Mouse (Mus musculus): ENCODE measurements around the gene Nr1h2. TPM values are rescaled to one million over a fixed set of nuclear protein-coding genes. Genes with fewer than 3 reads are reported as not detected.

The Nr1h2 gene
- polyA plus RNA-seq, 1 experiment = 79.7 TPM

DNA sequence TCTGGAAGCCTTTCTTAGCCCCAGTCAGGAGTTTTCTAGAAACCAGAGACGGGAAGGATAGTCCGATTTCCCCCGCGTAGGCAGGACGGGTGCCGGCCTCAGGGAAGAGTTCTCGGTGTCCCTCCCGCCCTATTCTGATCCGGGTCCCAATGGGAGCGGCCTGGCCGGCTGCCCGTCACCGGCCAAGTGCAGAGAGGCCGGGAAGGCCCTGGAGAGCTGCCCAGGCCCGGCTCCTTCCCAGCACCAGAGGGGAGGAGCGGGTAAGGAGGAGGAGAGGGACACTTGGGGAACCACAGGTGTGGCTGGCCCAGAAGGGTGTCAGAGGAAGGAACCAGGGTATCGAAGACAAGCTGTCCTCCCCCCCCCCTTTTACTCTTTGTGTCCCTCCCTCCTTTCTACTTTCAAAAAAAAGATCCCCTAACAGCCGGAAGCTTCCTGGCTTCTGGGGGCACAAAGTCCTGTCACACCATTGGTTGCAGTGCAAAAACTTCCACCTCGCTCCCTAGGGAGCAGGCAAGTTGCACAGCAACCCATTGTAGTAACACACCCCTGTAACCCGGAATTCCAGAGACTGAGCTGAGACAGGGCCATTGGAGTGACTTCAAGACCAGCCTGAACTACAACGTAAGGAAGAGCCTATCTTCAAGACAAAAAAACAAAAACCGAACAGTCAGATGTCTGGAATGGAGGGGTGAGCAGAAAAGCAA, 28.5 kb downstream of the Nr1h2 start:
- peak; percentile 69 for DNase-seq (ENCODE audit: low read depth)
- TF ChIP-seq CTCF (IDR thresholded peaks at IDR 0.05; ENCODE audit: borderline replicate concordance, extremely low read depth, insufficient read depth, insufficient read length) (no peak), POLR2A (IDR thresholded peaks at IDR 0.05; ENCODE audit: borderline replicate concordance, extremely low read depth, insufficient read depth, insufficient read length, poor library complexity, severe bottlenecking) (no peak)

DNA sequence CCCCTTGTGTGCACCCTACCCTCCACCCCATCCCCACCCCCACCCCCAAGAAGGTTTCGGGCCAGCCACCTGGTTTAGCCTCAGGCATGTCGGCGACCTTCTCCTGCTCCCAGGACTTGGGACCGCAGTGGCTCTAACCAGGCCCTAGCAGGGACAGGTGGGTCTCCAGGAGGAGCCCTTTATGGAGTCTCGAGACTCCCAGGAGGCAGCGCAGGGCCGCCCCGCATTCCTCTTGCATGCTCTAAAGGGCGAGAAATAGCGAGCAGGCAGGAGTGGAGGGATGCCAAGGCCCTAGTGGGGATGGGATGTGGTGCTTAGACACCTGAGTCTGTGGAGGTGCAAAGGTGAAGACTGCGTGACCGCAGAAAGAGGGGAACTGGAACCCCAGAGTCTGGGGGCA, 29.2 kb downstream of the Nr1h2 start, which contains the start of gene Mybpc2:
Gene Mybpc2 (minus strand): TSS at position 155 of the 400 bp plus-strand sequence.
- TF ChIP-seq POLR2A (IDR thresholded peaks at IDR 0.05; ENCODE audit: borderline replicate concordance, extremely low read depth, insufficient read depth, insufficient read length, poor library complexity, severe bottlenecking) (no peak), CTCF (IDR thresholded peaks at IDR 0.05; ENCODE audit: borderline replicate concordance, extremely low read depth, insufficient read depth, insufficient read length) (no peak)
- peak; percentile 7 for DNase-seq (ENCODE audit: low read depth)

GRCm38 (mm10) chr7:44523056-44523455, 30.7 kb downstream of the Nr1h2 start:
- DNase-seq (ENCODE audit: low read depth) = no peak
- no peak for TF ChIP-seq POLR2A (IDR thresholded peaks at IDR 0.05; ENCODE audit: borderline replicate concordance, extremely low read depth, insufficient read depth, insufficient read length, poor library complexity, severe bottlenecking)
- TF ChIP-seq CTCF (IDR thresholded peaks at IDR 0.05; ENCODE audit: borderline replicate concordance, extremely low read depth, insufficient read depth, insufficient read length) = no peak

- TF ChIP-seq CTCF (IDR thresholded peaks at IDR 0.05; ENCODE audit: borderline replicate concordance, extremely low read depth, insufficient read depth, insufficient read length) (peak; percentile 74), POLR2A (IDR thresholded peaks at IDR 0.05; ENCODE audit: borderline replicate concordance, extremely low read depth, insufficient read depth, insufficient read length, poor library complexity, severe bottlenecking) (no peak)
- peak; percentile 67 for DNase-seq (ENCODE audit: low read depth)
These were observed 32.0 kb downstream of the Nr1h2 start for GRCm38 (mm10) chr7:44521710-44522109.

DNA sequence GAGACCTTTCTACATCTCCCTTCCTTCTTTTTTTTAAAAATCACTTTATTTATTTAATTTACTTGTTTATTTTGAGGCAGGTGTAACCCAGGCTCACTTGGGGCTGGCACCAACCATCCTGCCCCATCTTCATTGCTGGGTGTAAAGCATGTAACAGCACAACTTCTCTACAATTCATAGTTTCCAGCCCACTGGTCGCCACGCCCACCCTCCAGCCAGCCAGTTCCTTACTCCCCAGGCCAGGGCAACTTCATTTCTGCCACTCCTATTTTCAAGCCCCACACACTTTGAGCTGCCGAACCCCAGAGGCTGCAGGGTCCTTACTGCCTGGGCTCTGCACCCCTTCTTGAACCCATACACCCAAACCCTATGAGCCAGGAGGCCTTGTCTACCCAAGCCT, 32.8 kb downstream of the Nr1h2 start:
- no peak for DNase-seq (ENCODE audit: low read depth)
- TF ChIP-seq POLR2A (IDR thresholded peaks at IDR 0.05; ENCODE audit: borderline replicate concordance, extremely low read depth, insufficient read depth, insufficient read length, poor library complexity, severe bottlenecking) = no peak
- TF ChIP-seq CTCF (IDR thresholded peaks at IDR 0.05; ENCODE audit: borderline replicate concordance, extremely low read depth, insufficient read depth, insufficient read length) = no peak

GRCm38 (mm10) chr7:44519240-44519913, 34.4 kb downstream of the Nr1h2 start:
- no peak for DNase-seq (ENCODE audit: low read depth)
- TF ChIP-seq CTCF (IDR thresholded peaks at IDR 0.05; ENCODE audit: borderline replicate concordance, extremely low read depth, insufficient read depth, insufficient read length) = peak; percentile 36; the same call in 1 of the 2 replicates
- TF ChIP-seq POLR2A (IDR thresholded peaks at IDR 0.05; ENCODE audit: borderline replicate concordance, extremely low read depth, insufficient read depth, insufficient read length, poor library complexity, severe bottlenecking) = no peak

DNA sequence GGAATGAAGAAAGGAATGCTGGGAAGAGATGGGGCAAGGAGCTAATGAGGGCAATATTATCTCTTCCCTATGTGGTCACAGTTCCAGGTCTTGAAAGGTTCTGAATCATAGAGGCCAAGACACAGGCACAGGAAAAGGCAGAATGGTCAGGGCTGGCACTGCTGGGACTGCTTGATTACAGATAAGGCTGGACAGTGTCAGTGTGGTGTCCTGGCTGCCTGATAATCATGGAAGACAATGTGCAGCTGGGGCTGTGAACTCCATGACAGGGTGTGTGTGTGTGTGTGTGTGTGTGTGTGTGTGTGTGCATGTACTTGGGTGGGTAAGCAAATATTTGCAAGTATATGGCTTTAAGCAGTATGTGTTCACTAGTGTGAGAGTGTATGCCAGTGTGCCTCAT, 46.3 kb downstream of the Nr1h2 start:
- no peak for DNase-seq (ENCODE audit: low read depth)
- TF ChIP-seq POLR2A (IDR thresholded peaks at IDR 0.05; ENCODE audit: borderline replicate concordance, extremely low read depth, insufficient read depth, insufficient read length, poor library complexity, severe bottlenecking) (no peak), CTCF (IDR thresholded peaks at IDR 0.05; ENCODE audit: borderline replicate concordance, extremely low read depth, insufficient read depth, insufficient read length) (no peak)

- DNase-seq (ENCODE audit: low read depth) = peak; percentile 81
These were observed 52.1 kb downstream of the Nr1h2 start for GRCm38 (mm10) chr7:44501563-44502115.

GRCm38 (mm10) chr7:44500046-44500445, 53.7 kb downstream of the Nr1h2 start:
- no peak for DNase-seq (ENCODE audit: low read depth)
- TF ChIP-seq CTCF (IDR thresholded peaks at IDR 0.05; ENCODE audit: borderline replicate concordance, extremely low read depth, insufficient read depth, insufficient read length) (no peak), POLR2A (IDR thresholded peaks at IDR 0.05; ENCODE audit: borderline replicate concordance, extremely low read depth, insufficient read depth, insufficient read length, poor library complexity, severe bottlenecking) (no peak)

More at GRCm38 (mm10) chr7:44501563-44502115, 52.1 kb downstream of the Nr1h2 start:
- TF ChIP-seq CTCF (IDR thresholded peaks at IDR 0.05; ENCODE audit: borderline replicate concordance, extremely low read depth, insufficient read depth, insufficient read length) = peak; percentile 80
- no peak for TF ChIP-seq POLR2A (IDR thresholded peaks at IDR 0.05; ENCODE audit: borderline replicate concordance, extremely low read depth, insufficient read depth, insufficient read length, poor library complexity, severe bottlenecking)

Other genes with a start within 250 kb of the Nr1h2 start
- 3.2 and 3.6 TPM in 2 replicates for gene Clec11a, start 247.0 kb downstream of the Nr1h2 start, polyA plus RNA-seq (2012; rRNA removed)
- 17.2 and 63.1 TPM in 2 replicates for gene Shank1, start 243.7 kb downstream of the Nr1h2 start, polyA plus RNA-seq (2012; rRNA removed)
- 35.5 and 41.6 TPM in 2 replicates for gene Syt3, start 169.8 kb downstream of the Nr1h2 start, polyA plus RNA-seq (2012; rRNA removed)
- gene 1700008O03Rik, start 168.1 kb downstream of the Nr1h2 start, polyA plus RNA-seq (2012; rRNA removed) = 3.0 and 4.1 TPM in 2 replicates
- gene Lrrc4b, start 124.9 kb downstream of the Nr1h2 start, polyA plus RNA-seq (2012; rRNA removed) = 302 and 372 TPM in 2 replicates
- 29.8 and 30.6 TPM in 2 replicates for gene Aspdh, start 88.6 kb downstream of the Nr1h2 start, polyA plus RNA-seq (2012; rRNA removed)
- gene Josd2, start 86.0 kb downstream of the Nr1h2 start, polyA plus RNA-seq (2012; rRNA removed) = 70.6 and 118 TPM in 2 replicates
- 218 and 287 TPM in 2 replicates for gene Emc10, start 57.4 kb downstream of the Nr1h2 start, polyA plus RNA-seq (2012; rRNA removed)
- gene Fam71e1, start 57.4 kb downstream of the Nr1h2 start, polyA plus RNA-seq (2012; rRNA removed) = 31.7 and 47.3 TPM in 2 replicates
- not detected in 2 replicates for gene Mybpc2, start 29.3 kb downstream of the Nr1h2 start, polyA plus RNA-seq (2012; rRNA removed)
- 0.11 and 0.19 TPM in 2 replicates for gene Spib, start 21.9 kb downstream of the Nr1h2 start, polyA plus RNA-seq (2012; rRNA removed)
- 38.4 and 70.1 TPM in 2 replicates for gene Pold1, start 5.1 kb downstream of the Nr1h2 start, polyA plus RNA-seq (2012; rRNA removed)
- gene Napsa, start 18.4 kb upstream of the Nr1h2 start, polyA plus RNA-seq (2012; rRNA removed) = 0.16 and 0.42 TPM in 2 replicates
- 16.6 and 27.2 TPM in 2 replicates for gene Kcnc3, start 36.7 kb upstream of the Nr1h2 start, polyA plus RNA-seq (2012; rRNA removed)
- gene Myh14, start 116.9 kb upstream of the Nr1h2 start, polyA plus RNA-seq (2012; rRNA removed) = 0.72 and 1.8 TPM in 2 replicates
- gene Izumo2, start 154.8 kb upstream of the Nr1h2 start, polyA plus RNA-seq (2012; rRNA removed) = not detected in 2 replicates
- gene Vrk3, start 194.5 kb upstream of the Nr1h2 start, polyA plus RNA-seq (2012; rRNA removed) = 31.1 and 45.0 TPM in 2 replicates
- gene Zfp473, start 197.1 kb upstream of the Nr1h2 start, polyA plus RNA-seq (2012; rRNA removed) = 1.0 and 1.1 TPM in 2 replicates